Mouse (Mus musculus) bone marrow macrophage, adult 2 months (primary cell): ENCODE measurements at regions not wholly inside any gene's neighbourhood (a gene's known extent, or its start where the extent isn't known, plus 50 kb on each side); places are given as distances from the start of the nearest gene placed in this dataset.

Experiments
- H3K27ac ChIP-seq: 2 replicates; pipeline ENCODE4 v1.5.1; 2012; ENCODE audit warnings: low read depth, low read length; ENCODE audit not compliant: insufficient read depth
- H3K4me1 ChIP-seq: 2 replicates; pipeline ENCODE4 v1.6.1; 2012; ENCODE audit warnings: low read length; ENCODE audit not compliant: control insufficient read depth, insufficient read depth
- H3K4me3 ChIP-seq: 2 replicates; pipeline ENCODE4 v1.5.1; 2012; ENCODE audit warnings: mild to moderate bottlenecking, low read length, moderate library complexity; ENCODE audit not compliant: insufficient read depth
- CTCF ChIP-seq: IDR thresholded peaks from 2 replicates; pipeline ENCODE4 v1.5.1; 2012; ENCODE audit warnings: low read depth, mild to moderate bottlenecking, low read length, moderate library complexity
- POLR2A ChIP-seq: IDR thresholded peaks from 2 replicates; pipeline ENCODE4 v1.6.1; 2012; ENCODE audit warnings: mild to moderate bottlenecking, low read depth, low read length, borderline replicate concordance

- H3K27ac ChIP-seq: no peak overlapping the region
- H3K4me3 ChIP-seq: no peak overlapping the region
- no peaks in the 10 kb centered on the region for H3K4me1 ChIP-seq
- TF ChIP-seq CTCF (no peak), POLR2A (no peak)
Observed at GRCm38 (mm10) chr3:83586551-83586950, 179.6 kb upstream of the Sfrp2 start.

GRCm38 (mm10) chr3:83589127-83589526, 177.0 kb upstream of the Sfrp2 start:
- no peak for TF ChIP-seq POLR2A
- no peaks in the 10 kb centered on the region for H3K4me1 ChIP-seq
- H3K4me3 ChIP-seq: no peak overlapping the region
- no peak overlapping the region for H3K27ac ChIP-seq

GRCm38 (mm10) chr3:83591206-83591605, 174.9 kb upstream of the Sfrp2 start:
- H3K27ac ChIP-seq: no peak overlapping the region
- no peaks in the 10 kb centered on the region for H3K4me1 ChIP-seq
- H3K4me3 ChIP-seq: no peak overlapping the region
- TF ChIP-seq POLR2A (no peak), CTCF (no peak)

- Histone ChIP-seq H3K4me1 (no peaks in the 10 kb centered on the region), H3K27ac (no peak overlapping the region), H3K4me3 (no peak overlapping the region)
- TF ChIP-seq POLR2A: no peak
- TF ChIP-seq CTCF: no peak
Observed at GRCm38 (mm10) chr3:83593321-83593720, 172.8 kb upstream of the Sfrp2 start.

GRCm38 (mm10) chr3:83601506-83601905, 164.6 kb upstream of the Sfrp2 start:
- no peaks in the 10 kb centered on the region for H3K4me1 ChIP-seq
- H3K27ac ChIP-seq: no peak overlapping the region
- TF ChIP-seq CTCF (no peak), POLR2A (no peak)
- H3K4me3 ChIP-seq: no peak overlapping the region

- no peak overlapping the region for H3K4me3 ChIP-seq
- no peaks in the 10 kb centered on the region for H3K4me1 ChIP-seq
- TF ChIP-seq CTCF (no peak), POLR2A (no peak)
- H3K27ac ChIP-seq: no peak overlapping the region
Observed at GRCm38 (mm10) chr3:83609095-83609770, 156.9 kb upstream of the Sfrp2 start.

- Histone ChIP-seq H3K27ac (no peak overlapping the region), H3K4me1 (no peaks in the 10 kb centered on the region), H3K4me3 (no peak overlapping the region)
- TF ChIP-seq POLR2A (no peak), CTCF (no peak)
Observed at GRCm38 (mm10) chr3:83620435-83620834, 145.7 kb upstream of the Sfrp2 start.

- no peaks in the 10 kb centered on the region for H3K4me1 ChIP-seq
- H3K27ac ChIP-seq: no peak overlapping the region
- no peak overlapping the region for H3K4me3 ChIP-seq
- TF ChIP-seq POLR2A: no peak
- no peak for TF ChIP-seq CTCF
Observed at GRCm38 (mm10) chr3:83633032-83633431, 133.1 kb upstream of the Sfrp2 start.

GRCm38 (mm10) chr3:83640433-83640832, 125.7 kb upstream of the Sfrp2 start:
- Histone ChIP-seq H3K4me1 (no peaks in the 10 kb centered on the region), H3K27ac (no peak overlapping the region), H3K4me3 (no peak overlapping the region)
- TF ChIP-seq CTCF (no peak), POLR2A (no peak)

- H3K4me1 ChIP-seq: no peaks in the 10 kb centered on the region
- no peak overlapping the region for H3K27ac ChIP-seq
- H3K4me3 ChIP-seq: no peak overlapping the region
- TF ChIP-seq POLR2A (no peak), CTCF (no peak)
Observed at GRCm38 (mm10) chr3:83663716-83664115, 102.4 kb upstream of the Sfrp2 start.

- Histone ChIP-seq H3K4me1 (no peaks in the 10 kb centered on the region), H3K4me3 (no peak overlapping the region), H3K27ac (no peak overlapping the region)
- TF ChIP-seq CTCF (no peak), POLR2A (no peak)
Observed at GRCm38 (mm10) chr3:83676147-83676546, 90.0 kb upstream of the Sfrp2 start.
